Mouse (Mus musculus): Measurements from ENCODE around the gene Lrrc20. TPM values are rescaled to one million over a fixed set of nuclear protein-coding genes. Genes with fewer than 3 reads are reported as not detected.
"Not testable (repeated sequence)": the region's sequence is repeated elsewhere in the genome, so short reads cannot be mapped to it uniquely, and the experiment has no call there.

Lrrc20 gene
- polyA plus RNA-seq, 1 experiment from 2014 or later: 13.3 TPM

DNA sequence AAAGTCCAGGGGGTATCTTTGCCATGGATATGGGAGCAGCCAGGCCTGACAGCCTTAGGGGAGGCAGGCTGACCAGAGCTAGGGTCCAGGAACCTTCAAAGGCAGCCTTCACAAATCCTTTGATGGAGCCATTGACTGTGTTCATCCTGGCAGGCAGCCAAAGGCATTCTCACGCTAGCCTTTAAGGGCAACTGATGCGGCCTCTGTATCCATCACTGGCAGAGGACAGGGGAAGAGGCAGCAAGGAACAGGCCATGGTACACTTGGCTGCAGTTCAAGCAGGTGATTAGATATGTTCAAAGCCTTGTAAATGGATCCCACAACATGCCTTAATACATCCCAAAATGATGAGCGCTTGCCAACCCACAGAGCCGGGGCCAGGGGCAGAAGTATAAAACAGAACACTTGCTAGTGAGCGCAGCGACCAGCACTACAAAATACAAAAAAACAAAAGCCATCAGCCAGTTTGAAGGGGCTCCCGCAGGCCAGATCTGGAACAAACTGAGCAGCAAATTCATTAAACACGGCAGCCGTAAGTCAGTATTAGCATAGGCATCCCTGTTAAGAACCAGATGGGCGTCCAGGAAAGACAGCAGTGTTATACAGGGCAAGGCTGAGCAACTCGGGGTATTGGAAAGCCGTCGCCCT, 100.6 kb downstream of the Lrrc20 start:
- no peak for ATAC-seq (ENCODE audit: insufficient number of reproducible peaks, insufficient read depth, low FRiP score, low read depth)

DNA sequence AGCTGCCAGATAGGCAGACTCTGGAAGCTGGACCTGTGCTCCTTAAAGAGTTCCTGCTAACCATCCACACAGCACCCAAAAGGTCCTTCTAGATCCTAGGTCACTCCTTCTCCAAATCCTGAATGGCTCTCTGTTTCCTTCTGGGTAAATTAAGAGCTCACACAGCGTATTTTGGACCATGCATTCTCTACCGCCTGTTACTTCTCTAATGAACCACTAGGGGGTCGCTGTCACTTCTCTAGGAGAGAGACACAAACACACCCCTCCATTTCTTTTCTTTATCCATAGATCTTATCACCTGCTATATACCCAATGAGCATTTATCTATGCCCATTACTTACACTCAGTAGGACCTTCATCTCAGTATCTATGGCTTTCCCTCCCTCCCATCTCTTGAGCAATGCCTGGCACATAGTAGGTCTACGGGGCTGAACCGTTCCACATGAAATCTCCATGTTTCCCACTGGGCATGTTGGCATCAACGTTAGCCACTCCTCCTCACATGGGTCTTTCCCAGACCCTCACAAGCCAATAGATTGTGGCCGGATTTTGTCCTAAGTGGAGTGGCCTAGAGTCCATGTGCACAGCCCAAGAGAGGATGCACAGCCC, 111.7 kb downstream of the Lrrc20 start:
- no peaks in the 10 kb centered on the region for H3K36me3 ChIP-seq (ENCODE audit: control insufficient read depth, insufficient read depth, low read length)
- H3K9me3 ChIP-seq (ENCODE audit: control insufficient read depth, low read length): no peaks in the 10 kb centered on the region
- WGBS: 81% methylated on average over 7 of the region's 7 CpGs

More for the DNA sequence above, 100.6 kb downstream of the Lrrc20 start:
- Histone ChIP-seq H3K9me3 (ENCODE audit: control insufficient read depth, low read length) (no peaks in the 10 kb centered on the region), H3K4me2 (ENCODE audit: low read length) (no peak overlapping the region), H3K4me3 (ENCODE audit: control insufficient read depth in 1 of 2, insufficient read depth in 1 of 2, low read depth in 1 of 2, low read length in 2 of 2) (no peak overlapping the region), H3K9ac (ENCODE audit: low read length) (no peak overlapping the region), H3K27me3 (ENCODE audit: control insufficient read depth, insufficient read depth, low read length) (no peaks in the 10 kb centered on the region), H3K4me1 (ENCODE audit: control insufficient read depth in 2 of 2, insufficient read depth in 2 of 2, low read length in 2 of 2) (peaks cover 6 to 8% of the 10 kb centered on the region in 2 experiments), H3K36me3 (ENCODE audit: control insufficient read depth, insufficient read depth, low read length) (peaks cover 12% of the 10 kb centered on the region), H3K27ac (replicated peaks in 1 of 2; ENCODE audit: control insufficient read depth in 1 of 2, insufficient read depth in 1 of 2, low read depth in 2 of 2, low read length in 2 of 2) (no peak overlapping the region)
- 58% methylated on average over 13 of the region's 13 CpGs for WGBS

GRCm38 (mm10) chr10:61597991-61598390, 122.4 kb downstream of the Lrrc20 start:
- no peak for ATAC-seq (ENCODE audit: insufficient number of reproducible peaks, insufficient read depth, low FRiP score, low read depth)
- Histone ChIP-seq H3K27me3 (ENCODE audit: control insufficient read depth, insufficient read depth, low read length) (peaks cover 32% of the 10 kb centered on the region), H3K27ac (replicated peaks in 1 of 2; ENCODE audit: control insufficient read depth in 1 of 2, insufficient read depth in 1 of 2, low read depth in 2 of 2, low read length in 2 of 2) (no peak overlapping the region), H3K4me2 (ENCODE audit: low read length) (no peak overlapping the region), H3K4me1 (ENCODE audit: control insufficient read depth in 2 of 2, insufficient read depth in 2 of 2, low read length in 2 of 2) (peaks cover 0 to 5% of the 10 kb centered on the region in 2 experiments; a peak in 3 of 4 replicates), H3K4me3 (ENCODE audit: control insufficient read depth in 1 of 2, insufficient read depth in 1 of 2, low read depth in 1 of 2, low read length in 2 of 2) (no peak overlapping the region), H3K9ac (ENCODE audit: low read length) (no peak overlapping the region), H3K36me3 (ENCODE audit: control insufficient read depth, insufficient read depth, low read length) (no peaks in the 10 kb centered on the region), H3K9me3 (ENCODE audit: control insufficient read depth, low read length) (0 out of 2 replicates have a peak, but pooled peaks cover 2% of the 10 kb centered on the region)
- WGBS: 72% methylated on average over 7 of the region's 7 CpGs

More for the DNA sequence above, 111.7 kb downstream of the Lrrc20 start:
- Histone ChIP-seq H3K9ac (ENCODE audit: low read length) (no peak overlapping the region), H3K4me3 (ENCODE audit: control insufficient read depth in 1 of 2, insufficient read depth in 1 of 2, low read depth in 1 of 2, low read length in 2 of 2) (no peak overlapping the region), H3K4me1 (ENCODE audit: control insufficient read depth in 2 of 2, insufficient read depth in 2 of 2, low read length in 2 of 2) (peaks cover 3% of the 10 kb centered on the region in 2 experiments; a peak in 2 of 4 replicates), H3K4me2 (ENCODE audit: low read length) (no peak overlapping the region), H3K27ac (replicated peaks in 1 of 2; ENCODE audit: control insufficient read depth in 1 of 2, insufficient read depth in 1 of 2, low read depth in 2 of 2, low read length in 2 of 2) (no peak overlapping the region), H3K27me3 (ENCODE audit: control insufficient read depth, insufficient read depth, low read length) (no peaks in the 10 kb centered on the region)
- no peak for ATAC-seq (ENCODE audit: insufficient number of reproducible peaks, insufficient read depth, low FRiP score, low read depth)

GRCm38 (mm10) chr10:61599556-61600114, 124.0 kb downstream of the Lrrc20 start:
- H3K27ac ChIP-seq (replicated peaks in 1 of 2; ENCODE audit: control insufficient read depth in 1 of 2, insufficient read depth in 1 of 2, low read depth in 2 of 2, low read length in 2 of 2): no peak overlapping the region
- H3K36me3 ChIP-seq (ENCODE audit: control insufficient read depth, insufficient read depth, low read length): no peaks in the 10 kb centered on the region
- H3K9ac ChIP-seq (ENCODE audit: low read length): no peak overlapping the region
- H3K9me3 ChIP-seq (ENCODE audit: control insufficient read depth, low read length): 0 out of 2 replicates have a peak, but pooled peaks cover 2% of the 10 kb centered on the region
- no peak overlapping the region for H3K4me3 ChIP-seq (ENCODE audit: control insufficient read depth in 1 of 2, insufficient read depth in 1 of 2, low read depth in 1 of 2, low read length in 2 of 2)
- peaks cover 0 to 5% of the 10 kb centered on the region in 2 experiments; a peak in 3 of 4 replicates for H3K4me1 ChIP-seq (ENCODE audit: control insufficient read depth in 2 of 2, insufficient read depth in 2 of 2, low read length in 2 of 2)
- H3K27me3 ChIP-seq (ENCODE audit: control insufficient read depth, insufficient read depth, low read length): peaks cover 36% of the 10 kb centered on the region
- H3K4me2 ChIP-seq (ENCODE audit: low read length): no peak overlapping the region
- WGBS: 76% methylated on average over 9 of the region's 9 CpGs
- no peak for ATAC-seq (ENCODE audit: insufficient number of reproducible peaks, insufficient read depth, low FRiP score, low read depth)

DNA sequence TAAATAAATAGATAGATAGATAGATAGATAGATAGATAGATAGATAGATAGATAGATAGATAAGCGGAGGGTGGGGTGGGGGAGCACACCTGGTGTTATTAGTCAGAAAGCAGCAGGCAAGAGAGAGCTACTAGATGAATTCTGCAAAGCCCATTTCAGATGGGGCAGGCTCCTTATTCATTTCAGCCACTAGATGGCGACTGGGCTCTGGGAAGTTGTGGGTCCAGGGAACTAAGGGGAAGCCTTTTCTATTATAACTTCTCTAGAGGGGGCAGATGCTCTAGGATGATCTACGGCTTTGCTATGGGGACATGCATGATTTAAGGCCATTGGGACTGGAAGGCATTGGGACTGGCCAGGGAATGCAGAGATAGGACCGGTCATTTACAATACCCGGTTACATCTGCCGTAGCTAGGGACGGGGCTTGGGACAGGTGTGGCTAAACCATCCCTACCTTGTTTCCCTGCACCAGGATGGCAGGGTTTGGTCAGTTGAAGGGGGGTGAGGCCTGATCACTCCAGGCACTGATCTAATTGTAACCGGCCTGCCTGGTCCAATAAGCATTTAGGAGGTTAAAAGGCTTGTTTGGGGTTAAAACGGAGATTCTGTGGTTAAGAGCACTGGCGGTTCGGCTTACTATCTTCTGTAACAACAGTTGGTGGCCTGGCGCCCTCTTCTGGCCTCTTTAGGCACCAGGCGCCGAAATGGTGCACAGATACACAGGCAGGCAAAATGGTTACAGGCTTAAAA, 126.9 kb downstream of the Lrrc20 start:
- Histone ChIP-seq H3K27me3 (ENCODE audit: control insufficient read depth, insufficient read depth, low read length) (peaks cover 15% of the 10 kb centered on the region), H3K36me3 (ENCODE audit: control insufficient read depth, insufficient read depth, low read length) (no peaks in the 10 kb centered on the region), H3K4me3 (ENCODE audit: control insufficient read depth in 1 of 2, insufficient read depth in 1 of 2, low read depth in 1 of 2, low read length in 2 of 2) (no peak overlapping the region), H3K9me3 (ENCODE audit: control insufficient read depth, low read length) (0 out of 2 replicates have a peak, but pooled peaks cover 2% of the 10 kb centered on the region), H3K27ac (replicated peaks in 1 of 2; ENCODE audit: control insufficient read depth in 1 of 2, insufficient read depth in 1 of 2, low read depth in 2 of 2, low read length in 2 of 2) (no peak overlapping the region), H3K4me2 (ENCODE audit: low read length) (peak overlapping the region; percentile 38), H3K9ac (ENCODE audit: low read length) (no peak overlapping the region), H3K4me1 (ENCODE audit: control insufficient read depth in 2 of 2, insufficient read depth in 2 of 2, low read length in 2 of 2) (no peaks in the 10 kb centered on the region)
- 9% methylated on average over 14 of the region's 14 CpGs for WGBS
- no peak for ATAC-seq (ENCODE audit: insufficient number of reproducible peaks, insufficient read depth, low FRiP score, low read depth)

- 66% methylated on average over 10 of the region's 10 CpGs for WGBS
- H3K27me3 ChIP-seq (ENCODE audit: control insufficient read depth, insufficient read depth, low read length): peaks cover 8% of the 10 kb centered on the region
- H3K4me3 ChIP-seq (ENCODE audit: control insufficient read depth in 1 of 2, insufficient read depth in 1 of 2, low read depth in 1 of 2, low read length in 2 of 2): no peak overlapping the region
- no peak for ATAC-seq (ENCODE audit: insufficient number of reproducible peaks, insufficient read depth, low FRiP score, low read depth)
- no peaks in the 10 kb centered on the region for H3K4me1 ChIP-seq (ENCODE audit: control insufficient read depth in 2 of 2, insufficient read depth in 2 of 2, low read length in 2 of 2)
- H3K4me2 ChIP-seq (ENCODE audit: low read length): no peak overlapping the region
- 0 out of 2 replicates have a peak, but pooled peaks cover 2% of the 10 kb centered on the region for H3K9me3 ChIP-seq (ENCODE audit: control insufficient read depth, low read length)
- H3K9ac ChIP-seq (ENCODE audit: low read length): no peak overlapping the region
- no peaks in the 10 kb centered on the region for H3K36me3 ChIP-seq (ENCODE audit: control insufficient read depth, insufficient read depth, low read length)
- no peak overlapping the region for H3K27ac ChIP-seq (replicated peaks in 1 of 2; ENCODE audit: control insufficient read depth in 1 of 2, insufficient read depth in 1 of 2, low read depth in 2 of 2, low read length in 2 of 2)
Measured at GRCm38 (mm10) chr10:61604376-61605065, 128.9 kb downstream of the Lrrc20 start.

- 54% methylated on average over 11 of the region's 11 CpGs for WGBS
- H3K27me3 ChIP-seq (ENCODE audit: control insufficient read depth, insufficient read depth, low read length); H3K9ac ChIP-seq (ENCODE audit: low read length); H3K9me3 ChIP-seq (ENCODE audit: control insufficient read depth, low read length); H3K4me2 ChIP-seq (ENCODE audit: low read length); H3K36me3 ChIP-seq (ENCODE audit: control insufficient read depth, insufficient read depth, low read length); ATAC-seq (ENCODE audit: insufficient number of reproducible peaks, insufficient read depth, low FRiP score, low read depth); H3K27ac ChIP-seq (replicated peaks in 1 of 2; ENCODE audit: control insufficient read depth in 1 of 2, insufficient read depth in 1 of 2, low read depth in 2 of 2, low read length in 2 of 2); H3K4me3 ChIP-seq (ENCODE audit: control insufficient read depth in 1 of 2, insufficient read depth in 1 of 2, low read depth in 1 of 2, low read length in 2 of 2); H3K4me1 ChIP-seq (ENCODE audit: control insufficient read depth in 2 of 2, insufficient read depth in 2 of 2, low read length in 2 of 2): not testable (repeated sequence)
Measured at GRCm38 (mm10) chr10:61605381-61605780, 129.8 kb downstream of the Lrrc20 start.
